Mouse (Mus musculus) lung, postnatal 0 days (tissue): ENCODE results near the gene Ranbp2.

Experiments
- CTCF ChIP-seq: IDR thresholded peaks from 2 replicates; pipeline ENCODE4 v1.5.1; 2016; ENCODE audit warnings: antibody characterized with exemption, mild to moderate bottlenecking
- EP300 ChIP-seq: IDR thresholded peaks from 2 replicates; pipeline ENCODE4 v1.6.1; 2016; ENCODE audit warnings: antibody characterized with exemption, mild to moderate bottlenecking, control low read depth

- TF ChIP-seq CTCF (no peak), EP300 (no peak)
These were observed 42.1 kb upstream of the Ranbp2 start for GRCm38 (mm10) chr10:58404639-58405038.
